Mouse (Mus musculus) kidney, embryonic 15.5 days (tissue): ENCODE measurements around the gene Ugt1a10. TPM values are rescaled to one million over a fixed set of nuclear protein-coding genes. Genes with fewer than 3 reads are reported as not detected.

Source experiments
- ATAC-seq: fragments of 200-750 bp; cut with Nextera tagmentation; replicated peaks from 2 replicates; pipeline ENCODE4 v1.8.0; 2017; ENCODE audit warnings: moderate TSS enrichment; ENCODE audit not compliant: low FRiP score
- H3K27ac ChIP-seq: fragments of 300-500 bp; sonication (generic); 2 replicates; pipeline ENCODE4 v1.5.1; 2015; ENCODE audit warnings: mild to moderate bottlenecking, inconsistent platforms
- H3K27me3 ChIP-seq: fragments of 300-500 bp; sonication (generic); 2 replicates; pipeline ENCODE4 v1.6.1; 2015; ENCODE audit warnings: inconsistent platforms
- H3K36me3 ChIP-seq: fragments of 300-500 bp; sonication (generic); 2 replicates; pipeline ENCODE4 v1.6.1; 2015; ENCODE audit warnings: inconsistent platforms
- H3K4me1 ChIP-seq: fragments of 300-500 bp; sonication (generic); 2 replicates; pipeline ENCODE4 v1.6.1; 2015; ENCODE audit warnings: inconsistent platforms
- H3K4me2 ChIP-seq: fragments of 300-500 bp; sonication (generic); 2 replicates; pipeline ENCODE4 v1.6.1; 2015; ENCODE audit warnings: moderate library complexity, mild to moderate bottlenecking, inconsistent platforms
- H3K4me3 ChIP-seq: fragments of 300-500 bp; sonication (generic); replicated peaks from 2 replicates; pipeline ENCODE4 v1.5.1; 2015; ENCODE audit warnings: mild to moderate bottlenecking, inconsistent platforms
- H3K9ac ChIP-seq: fragments of 300-500 bp; sonication (generic); 2 replicates; pipeline ENCODE4 v1.6.1; 2015; ENCODE audit warnings: mild to moderate bottlenecking, inconsistent platforms
- H3K9me3 ChIP-seq: fragments of 300-500 bp; sonication (generic); replicated peaks from 2 replicates; pipeline ENCODE4 v1.6.1; 2016; ENCODE audit warnings: inconsistent platforms
- WGBS: fragments of 180-500 bp; shearing (Covaris S2); methylation state at CpG from one replicate; pipeline ENCODE4 v1.1.7; 2015; ENCODE audit warnings: mixed read lengths; 5-methylcytosine and 5-hydroxymethylcytosine counted together
- polyA plus RNA-seq: library from polyadenylated mRNA; unstranded; fragments of >200 nt; fragmentation: Nextera tagmentation; extraction: Ambion mirVana; gene quantifications from 2 replicates; pipeline ENCODE4 v1.2.1, GENCODE M21; 2015

Gene Ugt1a10
- polyA plus RNA-seq, 1 experiment from 2014 or later = 17.5 TPM

DNA sequence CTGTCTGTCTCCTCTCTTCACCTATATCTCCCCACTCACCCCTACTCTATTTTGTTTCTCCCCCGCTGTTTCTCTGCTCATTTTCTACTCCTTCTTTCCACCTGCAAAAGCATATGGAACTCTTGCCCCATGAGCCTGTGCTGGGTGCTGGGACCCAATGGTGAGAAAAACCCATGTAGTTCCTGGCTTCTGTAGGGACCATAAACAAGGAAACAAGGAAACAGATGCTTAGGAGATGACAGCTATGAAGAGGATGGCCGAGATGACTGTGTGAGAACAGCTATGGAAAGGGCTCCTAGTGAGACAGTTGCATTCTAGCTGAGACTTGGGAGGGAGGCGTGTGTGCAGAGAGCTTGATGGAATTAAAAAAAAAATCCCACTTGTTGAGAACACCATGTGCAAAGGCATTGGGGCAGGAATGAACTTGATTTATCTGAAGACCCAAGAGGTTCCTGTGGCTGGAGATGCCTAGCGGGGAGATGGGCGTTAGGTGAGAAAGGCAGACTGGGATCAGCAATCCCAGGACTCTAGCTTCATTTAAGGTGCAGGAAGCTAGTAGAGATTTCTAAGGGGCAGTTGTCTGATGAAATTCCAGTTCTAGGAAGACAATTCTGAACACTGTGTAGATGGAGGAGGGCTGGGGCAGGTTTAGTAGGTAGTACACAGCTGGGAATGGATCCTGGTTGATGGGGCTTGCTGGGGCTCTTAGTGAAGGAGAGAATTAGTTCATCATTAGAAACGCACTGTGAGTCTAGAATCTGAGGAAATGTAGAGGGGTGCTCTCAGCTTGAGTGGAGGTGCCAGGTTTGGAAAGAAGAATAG, 176.0 kb downstream of the Ugt1a10 start:
- Histone ChIP-seq H3K4me2 (no peak overlapping the region), H3K9me3 (peaks cover 97% of the 10 kb centered on the region), H3K27ac (no peak overlapping the region), H3K36me3 (no peaks in the 10 kb centered on the region), H3K9ac (no peak overlapping the region), H3K27me3 (no peaks in the 10 kb centered on the region), H3K4me3 (no peak overlapping the region), H3K4me1 (no peaks in the 10 kb centered on the region)
- ATAC-seq = no peak
- 75% methylated on average over 6 of the region's 6 CpGs for WGBS

DNA sequence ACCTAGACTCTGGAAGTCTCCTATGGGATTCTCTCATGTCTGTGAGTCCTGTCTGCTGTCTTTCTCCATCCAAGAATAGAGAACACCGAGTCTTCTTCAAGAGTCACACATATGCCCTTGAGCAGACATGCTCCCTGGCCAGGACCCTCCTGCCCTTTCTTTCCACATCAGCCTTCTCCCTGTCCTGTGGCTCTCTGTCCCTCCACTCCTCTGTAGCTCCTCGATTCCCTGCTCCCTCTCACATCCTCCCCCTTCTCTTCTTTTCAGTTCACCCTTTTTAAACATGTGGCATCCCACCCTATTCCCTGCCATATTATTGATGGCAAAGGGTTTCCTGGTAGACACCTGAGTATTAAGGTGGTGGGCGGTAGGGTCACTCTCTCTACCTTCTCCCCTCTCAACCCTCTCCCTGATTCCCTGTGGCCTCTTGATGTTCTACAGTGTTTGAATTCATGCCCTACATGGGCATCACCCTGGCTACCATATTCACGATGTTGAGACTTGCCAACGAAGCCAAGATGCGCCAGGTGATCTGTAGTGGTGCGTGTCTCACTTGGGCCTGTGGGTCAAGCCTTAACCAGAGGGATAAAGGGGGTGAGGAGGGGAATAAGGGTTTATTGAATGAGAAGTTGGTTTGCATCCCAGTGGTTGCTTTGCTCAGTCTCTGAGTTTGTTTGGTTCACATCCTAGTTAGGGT, 176.8 kb downstream of the Ugt1a10 start:
- Histone ChIP-seq H3K27ac (no peak overlapping the region), H3K4me3 (no peak overlapping the region), H3K27me3 (no peaks in the 10 kb centered on the region), H3K4me2 (no peak overlapping the region), H3K4me1 (no peaks in the 10 kb centered on the region), H3K9me3 (peaks cover 94% of the 10 kb centered on the region), H3K9ac (no peak overlapping the region), H3K36me3 (no peaks in the 10 kb centered on the region)
- no peak for ATAC-seq
- WGBS = 68% methylated on average over 7 of the region's 7 CpGs

DNA sequence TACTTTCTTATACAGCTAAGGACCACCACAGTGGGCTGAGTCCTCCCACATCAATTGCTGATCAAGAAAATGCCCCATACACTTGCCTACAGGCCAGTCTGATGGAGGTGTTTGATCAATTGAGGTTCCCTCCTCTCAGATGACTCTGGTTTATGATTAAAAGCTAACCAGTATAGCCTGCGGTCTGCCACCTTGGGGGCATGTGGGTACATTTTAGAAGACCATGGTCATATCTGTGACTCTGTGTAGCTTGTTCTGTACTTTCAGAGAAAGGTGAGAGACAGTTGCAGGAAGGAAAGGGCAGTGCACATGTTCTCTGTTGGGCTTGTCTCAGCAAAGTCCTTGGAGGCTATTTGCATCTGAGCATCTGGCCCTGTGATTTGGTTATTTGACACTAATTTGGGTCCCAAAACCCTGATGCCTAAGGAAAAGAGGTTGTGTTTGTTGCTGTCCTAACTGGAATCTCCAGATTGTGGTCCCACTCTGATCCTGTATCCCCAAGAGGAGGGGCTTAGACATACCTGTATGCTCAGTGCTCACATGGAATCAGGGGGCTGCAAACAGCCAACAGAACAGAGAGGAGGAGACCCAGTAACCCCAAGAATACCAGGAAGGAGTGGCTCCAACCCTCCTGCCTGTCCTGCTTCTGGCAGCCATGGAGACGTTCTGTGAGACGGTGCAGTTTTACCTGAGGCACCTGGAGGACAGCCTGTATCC, 177.6 kb downstream of the Ugt1a10 start:
- no peak for ATAC-seq
- no peaks in the 10 kb centered on the region for H3K27me3 ChIP-seq
- no peak overlapping the region for H3K4me2 ChIP-seq
- H3K4me1 ChIP-seq = no peaks in the 10 kb centered on the region
- no peaks in the 10 kb centered on the region for H3K36me3 ChIP-seq
- H3K9me3 ChIP-seq = peaks cover 93% of the 10 kb centered on the region
- H3K9ac ChIP-seq = no peak overlapping the region
- H3K4me3 ChIP-seq = no peak overlapping the region
- H3K27ac ChIP-seq = no peak overlapping the region
- 57% methylated on average over 3 of the region's 3 CpGs for WGBS

DNA sequence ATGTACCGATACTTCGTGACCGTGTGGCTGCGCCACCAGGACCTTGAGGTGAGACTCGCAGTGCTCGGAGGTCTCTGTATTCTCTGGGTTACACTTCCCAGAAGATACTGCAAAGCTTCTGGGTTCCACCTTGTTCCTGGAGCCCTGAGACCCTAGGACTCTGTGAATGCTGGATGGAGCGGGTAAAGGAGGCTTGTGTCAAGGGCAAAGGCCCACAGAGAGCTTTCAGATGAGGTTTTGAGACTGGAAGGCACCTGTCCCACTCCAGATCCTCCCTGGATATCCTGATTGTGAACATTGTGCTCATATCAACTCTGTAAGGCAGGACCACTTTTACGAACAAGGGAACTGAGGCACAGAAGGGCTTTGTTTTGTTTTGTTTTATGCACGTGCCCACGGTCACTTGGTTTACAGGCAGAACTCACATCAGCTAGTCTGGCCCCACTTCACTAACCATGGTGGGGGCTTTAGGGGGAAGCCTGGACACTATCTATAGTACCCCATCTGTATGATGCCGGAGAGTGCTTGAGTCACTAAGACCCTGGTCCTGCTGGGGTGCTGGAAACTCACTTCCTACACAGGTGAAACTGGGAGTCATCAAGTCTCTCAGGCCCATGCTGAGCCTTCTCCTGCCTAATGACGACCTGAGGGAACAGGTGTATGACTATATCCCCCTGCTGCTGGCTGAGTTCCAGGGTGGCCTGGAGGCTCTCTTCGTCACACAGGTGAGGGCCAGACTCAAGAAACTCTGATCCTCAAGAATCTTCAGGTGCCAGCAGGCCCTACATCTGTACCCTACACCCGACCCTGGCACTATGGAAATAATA, 178.4 kb downstream of the Ugt1a10 start:
- no peak overlapping the region for H3K4me3 ChIP-seq
- H3K27me3 ChIP-seq = no peaks in the 10 kb centered on the region
- H3K4me1 ChIP-seq = no peaks in the 10 kb centered on the region
- no peak overlapping the region for H3K27ac ChIP-seq
- no peak for ATAC-seq
- H3K9me3 ChIP-seq = peaks cover 93% of the 10 kb centered on the region
- no peak overlapping the region for H3K9ac ChIP-seq
- WGBS = 69% methylated on average over 14 of the region's 14 CpGs
- H3K36me3 ChIP-seq = no peaks in the 10 kb centered on the region
- H3K4me2 ChIP-seq = no peak overlapping the region

DNA sequence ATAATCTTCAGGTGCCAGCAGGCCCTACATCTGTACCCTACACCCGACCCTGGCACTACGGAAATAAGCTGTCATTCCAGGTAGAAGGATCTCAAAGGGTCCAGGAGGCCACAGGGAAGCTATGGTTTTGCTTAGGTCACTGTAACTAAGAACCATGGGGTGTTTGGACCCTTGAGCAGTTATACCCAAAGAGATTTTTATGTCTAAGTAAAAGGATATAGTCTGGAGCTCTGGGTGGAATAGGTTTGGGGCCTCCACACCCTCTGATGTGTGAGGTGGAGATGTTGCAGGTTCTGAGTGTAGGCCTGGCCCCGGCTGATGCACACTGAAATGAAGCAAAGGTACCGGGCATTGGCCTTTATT, 179.0 kb downstream of the Ugt1a10 start:
- Histone ChIP-seq H3K9me3 (peaks cover 93% of the 10 kb centered on the region), H3K4me3 (no peak overlapping the region), H3K36me3 (no peaks in the 10 kb centered on the region), H3K9ac (no peak overlapping the region), H3K27ac (no peak overlapping the region), H3K4me2 (no peak overlapping the region), H3K4me1 (no peaks in the 10 kb centered on the region), H3K27me3 (no peaks in the 10 kb centered on the region)
- ATAC-seq = no peak
- 68% methylated on average over 4 of the region's 4 CpGs for WGBS

DNA sequence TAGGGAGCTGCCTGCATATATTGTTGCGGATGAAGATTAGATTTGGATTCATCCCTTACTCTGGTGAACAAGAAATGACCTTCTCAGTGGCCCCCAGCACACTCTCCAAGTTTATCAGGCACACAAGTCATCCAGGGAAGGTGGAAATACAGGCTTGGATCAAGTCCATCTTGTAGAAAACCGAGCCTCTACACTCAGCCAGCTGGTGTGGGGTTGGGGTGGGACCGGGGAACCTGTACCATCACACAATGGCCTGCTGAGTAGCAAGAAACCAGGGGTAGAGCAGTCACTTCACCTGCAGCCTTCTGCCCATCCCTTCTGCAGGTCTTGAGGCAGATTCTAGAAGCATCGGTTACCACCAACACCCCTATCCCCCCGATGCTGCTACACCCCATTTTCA, 179.5 kb downstream of the Ugt1a10 start:
- Histone ChIP-seq H3K4me3 (no peak overlapping the region), H3K9me3 (peaks cover 93% of the 10 kb centered on the region), H3K4me1 (no peaks in the 10 kb centered on the region), H3K27me3 (no peaks in the 10 kb centered on the region), H3K27ac (no peak overlapping the region), H3K36me3 (no peaks in the 10 kb centered on the region), H3K4me2 (no peak overlapping the region), H3K9ac (no peak overlapping the region)
- 46% methylated on average over 5 of the region's 5 CpGs for WGBS
- no peak for ATAC-seq

DNA sequence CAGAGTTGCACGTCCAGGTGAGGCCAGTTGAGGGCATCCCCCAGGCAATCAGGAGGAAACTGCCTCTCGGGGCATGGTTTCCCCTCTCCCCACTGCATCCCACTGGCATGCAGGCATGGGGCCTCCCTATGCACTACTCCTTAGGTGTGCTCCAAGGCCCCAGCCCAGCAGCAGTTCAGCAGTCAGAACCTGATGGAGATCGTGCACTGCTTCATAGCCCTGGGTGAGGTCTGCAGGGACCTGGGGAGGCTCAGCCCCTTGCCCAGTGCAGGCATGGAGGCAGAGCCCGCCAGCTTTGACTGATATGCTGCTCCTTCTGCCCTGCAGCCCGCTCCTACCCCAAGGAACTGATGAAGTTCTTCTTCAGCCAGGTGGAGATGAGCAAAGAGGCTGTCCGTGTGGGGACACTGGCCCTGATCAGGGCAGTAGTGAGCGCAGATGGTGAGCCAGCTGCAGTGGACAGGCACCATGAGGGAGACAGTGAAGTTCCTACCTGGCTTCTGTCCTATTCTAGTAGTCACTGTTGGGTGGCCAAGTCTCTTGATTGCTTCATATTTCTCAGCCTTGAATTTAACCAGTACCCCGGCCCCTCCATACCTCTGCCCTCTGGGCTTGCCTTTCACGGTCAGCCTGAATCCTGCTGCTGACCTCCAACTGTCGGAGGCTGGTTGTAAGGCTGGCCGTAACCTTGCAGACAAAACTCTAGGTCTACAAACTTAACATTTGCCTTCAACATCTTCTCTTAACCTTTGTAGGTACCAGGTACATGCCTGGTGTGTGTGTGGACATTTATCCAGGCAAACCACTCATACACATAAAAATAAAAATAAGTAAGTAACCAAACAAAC, 180.1 kb downstream of the Ugt1a10 start:
- H3K4me1 ChIP-seq = no peaks in the 10 kb centered on the region
- no peak overlapping the region for H3K4me2 ChIP-seq
- no peak overlapping the region for H3K9ac ChIP-seq
- H3K27me3 ChIP-seq = no peaks in the 10 kb centered on the region
- H3K36me3 ChIP-seq = no peaks in the 10 kb centered on the region
- H3K4me3 ChIP-seq = no peak overlapping the region
- no peak overlapping the region for H3K27ac ChIP-seq
- H3K9me3 ChIP-seq = peaks cover 93% of the 10 kb centered on the region
- WGBS = 66% methylated on average over 11 of the region's 11 CpGs
- ATAC-seq = no peak

DNA sequence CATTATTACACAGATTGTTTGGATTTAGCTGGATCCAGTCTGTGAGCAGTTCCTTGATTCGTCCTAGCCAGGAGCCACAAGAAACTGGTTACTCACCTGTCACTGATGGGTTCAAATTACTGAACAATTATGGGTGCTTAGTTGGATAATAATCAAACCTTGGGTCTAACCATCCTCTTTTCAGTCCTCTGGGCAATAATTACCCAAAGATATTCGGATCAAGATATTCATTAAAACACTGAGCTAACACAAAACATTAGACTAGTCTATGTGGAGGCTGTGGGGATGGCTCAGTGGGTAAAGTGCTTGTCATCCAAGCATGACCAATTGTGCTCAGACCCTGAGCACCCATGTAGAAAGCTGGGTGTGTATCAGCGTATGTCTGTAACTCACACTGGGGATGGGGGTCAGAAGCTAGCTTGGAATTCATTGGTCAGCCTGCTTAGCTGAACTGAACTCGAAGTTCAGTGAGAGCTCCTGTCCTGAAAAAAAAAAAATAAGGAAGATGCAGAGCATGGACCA, 180.8 kb downstream of the Ugt1a10 start:
- Histone ChIP-seq H3K9me3 (peaks cover 94% of the 10 kb centered on the region), H3K27ac (no peak overlapping the region), H3K9ac (no peak overlapping the region), H3K27me3 (no peaks in the 10 kb centered on the region), H3K4me1 (no peaks in the 10 kb centered on the region), H3K36me3 (no peaks in the 10 kb centered on the region), H3K4me3 (no peak overlapping the region), H3K4me2 (no peak overlapping the region)
- peak; percentile 34; the same call in 1 of the 2 replicates for ATAC-seq
- WGBS = 59% methylated on average over 4 of the region's 4 CpGs

DNA sequence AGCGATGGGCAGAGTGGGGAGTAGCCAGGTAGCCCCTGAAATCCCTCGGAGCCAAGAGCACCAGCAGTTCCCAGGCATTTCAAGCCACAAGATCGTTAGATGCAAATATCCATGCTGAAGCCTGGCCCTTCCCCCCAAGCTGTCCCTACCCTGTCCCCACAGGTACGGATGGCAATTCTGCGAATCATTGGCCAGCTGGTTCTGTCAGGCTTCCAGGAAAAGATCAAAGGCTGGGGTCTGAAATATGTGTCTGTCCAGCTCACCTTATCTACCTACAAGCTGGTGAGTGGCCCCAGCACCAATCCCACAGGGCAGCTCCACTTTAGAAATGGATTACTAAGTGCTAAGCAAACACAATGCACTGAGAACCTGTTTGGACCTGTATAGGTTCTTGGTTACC, 182.1 kb downstream of the Ugt1a10 start:
- Histone ChIP-seq H3K9me3 (peaks cover 86% of the 10 kb centered on the region), H3K4me1 (no peaks in the 10 kb centered on the region), H3K36me3 (no peaks in the 10 kb centered on the region), H3K4me2 (no peak overlapping the region), H3K4me3 (no peak overlapping the region), H3K27ac (no peak overlapping the region), H3K27me3 (no peaks in the 10 kb centered on the region), H3K9ac (no peak overlapping the region)
- ATAC-seq = no peak
- WGBS = 78% methylated on average over 5 of the region's 5 CpGs

DNA sequence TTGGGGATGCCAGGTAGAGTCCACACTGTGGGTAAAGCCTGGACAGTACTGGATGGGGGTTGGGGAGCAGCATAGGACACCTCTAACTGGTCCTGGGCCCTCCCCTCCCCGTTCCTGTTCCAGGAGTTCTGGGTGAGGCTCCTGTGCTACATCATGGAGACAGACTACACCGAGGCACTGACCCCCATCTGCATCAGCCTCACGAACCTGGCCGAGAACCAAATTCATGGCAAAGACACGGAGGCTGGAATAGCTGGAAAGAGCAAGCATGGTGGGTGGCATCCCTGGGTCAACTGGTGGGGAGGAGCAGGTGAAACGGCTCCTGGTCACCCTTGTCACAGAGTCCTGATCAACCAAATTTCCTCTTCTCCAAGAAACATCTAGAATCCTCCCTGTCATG, 183.6 kb downstream of the Ugt1a10 start:
- no peak for ATAC-seq
- Histone ChIP-seq H3K27ac (no peak overlapping the region), H3K9ac (no peak overlapping the region), H3K36me3 (no peaks in the 10 kb centered on the region), H3K9me3 (peaks cover 84% of the 10 kb centered on the region), H3K27me3 (no peaks in the 10 kb centered on the region), H3K4me1 (no peaks in the 10 kb centered on the region), H3K4me3 (no peak overlapping the region), H3K4me2 (no peak overlapping the region)
- 76% methylated on average over 6 of the region's 6 CpGs for WGBS

DNA sequence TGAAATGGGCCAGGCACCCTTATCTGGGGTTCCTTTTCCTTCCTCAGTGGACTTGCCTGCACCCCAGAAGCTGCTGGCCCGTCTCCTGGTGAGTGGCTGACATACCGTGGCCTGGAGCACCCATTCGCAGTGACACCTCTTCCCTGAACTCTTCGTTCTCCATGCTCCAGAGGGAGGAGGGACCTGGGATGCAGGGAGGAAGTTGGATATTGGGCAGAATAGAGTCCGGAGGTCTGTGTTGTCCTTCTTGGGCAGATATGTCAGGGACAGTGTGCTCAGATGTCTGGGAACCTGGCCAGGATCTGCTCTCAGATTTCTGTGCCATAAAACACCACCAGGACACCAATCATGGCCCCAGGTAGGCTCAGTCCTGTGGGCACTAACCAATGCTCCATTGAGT, 184.9 kb downstream of the Ugt1a10 start:
- H3K4me3 ChIP-seq = no peak overlapping the region
- H3K4me1 ChIP-seq = no peaks in the 10 kb centered on the region
- H3K4me2 ChIP-seq = no peak overlapping the region
- no peak for ATAC-seq
- no peak overlapping the region for H3K27ac ChIP-seq
- 72% methylated on average over 5 of the region's 5 CpGs for WGBS
- no peaks in the 10 kb centered on the region for H3K27me3 ChIP-seq
- no peaks in the 10 kb centered on the region for H3K36me3 ChIP-seq
- peaks cover 75% of the 10 kb centered on the region for H3K9me3 ChIP-seq
- H3K9ac ChIP-seq = no peak overlapping the region
